ENCODE assay signal across 21 mouse cellular contexts in genomic region chr13:97999130-97999529, GRCm38 (mm10).
DNase-seq lines count a peak whose midpoint lies in the region; ATAC-seq lines count a peak whose summit lies in the region.
"Had no signal": no experiment of that assay in that cellular context is flagged by ENCODE, and none has a peak within 500 bp of the region (broad histone marks: within the 10 kb centered on the region; RNA-seq: fewer than 3 reads in every experiment).

No protein-coding gene starts in this region.

- H3K4me1 ChIP-seq in hindbrain, embryonic 11.5 days (replicated peaks; ENCODE audit: control insufficient read depth, insufficient read depth, low read length), result no peaks in the 10 kb centered on the region
- peaks cover 12% of the 10 kb centered on the region; the same call in 1 of the 2 replicates for H3K4me1 ChIP-seq in hindbrain, embryonic 10.5 days (replicated peaks)
- peaks cover 6% of the 10 kb centered on the region for H3K4me1 ChIP-seq in neural tube, embryonic 15.5 days
- H3K4me1 ChIP-seq in neural tube, embryonic 12.5 days, result peaks cover 9% of the 10 kb centered on the region
- H3K4me1 ChIP-seq in forebrain, embryonic 10.5 days, result peaks cover 7% of the 10 kb centered on the region; the same call in 1 of the 2 replicates

- no peaks in the 10 kb centered on the region for H3K27me3 ChIP-seq in hindbrain, embryonic 11.5 days (ENCODE audit: control insufficient read depth, insufficient read depth, low read length)
- no peaks in the 10 kb centered on the region for H3K27me3 ChIP-seq in hindbrain, embryonic 10.5 days (ENCODE audit: insufficient read depth, poor library complexity, severe bottlenecking)
- no peaks in the 10 kb centered on the region for H3K27me3 ChIP-seq in neural tube, embryonic 15.5 days (replicated peaks)
- H3K27me3 ChIP-seq in neural tube, embryonic 12.5 days (replicated peaks), result no peaks in the 10 kb centered on the region
- H3K27me3 ChIP-seq in forebrain, embryonic 10.5 days (ENCODE audit: poor library complexity, severe bottlenecking), result no peaks in the 10 kb centered on the region
- H3K27me3 ChIP-seq: embryonic facial prominence, embryonic 13.5 days; embryonic facial prominence, embryonic 15.5 days; forebrain, embryonic 12.5 days had no signal

- no peaks in the 10 kb centered on the region for H3K9me3 ChIP-seq in hindbrain, embryonic 11.5 days (ENCODE audit: control insufficient read depth, low read length)
- no peaks in the 10 kb centered on the region for H3K9me3 ChIP-seq in hindbrain, embryonic 10.5 days
- no peaks in the 10 kb centered on the region for H3K9me3 ChIP-seq in neural tube, embryonic 15.5 days (replicated peaks)
- H3K9me3 ChIP-seq in neural tube, embryonic 12.5 days, result no peaks in the 10 kb centered on the region
- no peaks in the 10 kb centered on the region for H3K9me3 ChIP-seq in forebrain, embryonic 10.5 days
- H3K9me3 ChIP-seq: embryonic facial prominence, embryonic 13.5 days; embryonic facial prominence, embryonic 15.5 days; forebrain, embryonic 12.5 days had no signal

- H3K36me3 ChIP-seq in hindbrain, embryonic 11.5 days (ENCODE audit: control insufficient read depth, insufficient read depth, low read length), result no peaks in the 10 kb centered on the region
- no peaks in the 10 kb centered on the region for H3K36me3 ChIP-seq in hindbrain, embryonic 10.5 days
- H3K36me3 ChIP-seq in neural tube, embryonic 15.5 days, result no peaks in the 10 kb centered on the region
- H3K36me3 ChIP-seq in neural tube, embryonic 12.5 days, result no peaks in the 10 kb centered on the region
- H3K36me3 ChIP-seq in forebrain, embryonic 10.5 days (replicated peaks), result no peaks in the 10 kb centered on the region
- H3K36me3 ChIP-seq: embryonic facial prominence, embryonic 13.5 days; embryonic facial prominence, embryonic 15.5 days; forebrain, embryonic 12.5 days had no signal

- no peak for DNase-seq in hindbrain, embryonic 11.5 days (ENCODE audit: low spot score)
- DNase-seq in hindbrain, embryonic 10.5 days (ENCODE audit: low spot score), result no peak
- DNase-seq in neural tube, embryonic 10.5 days (ENCODE audit: extremely low spot score, low spot score), result peak; percentile 26
- DNase-seq in forebrain, embryonic 10.5 days (ENCODE audit: extremely low spot score, low spot score), result no peak
- DNase-seq: adrenal gland, adult 2 months; adrenal gland, postnatal 10 days; adrenal gland, postnatal 25 days; cerebellum, adult 11 months; cerebellum, adult 18-20 months; cerebellum, adult 8-10 months; cerebellum, adult 9-11 months; cerebellum, postnatal 14 days; cerebellum, postnatal 36 days had no signal

- H3K4me2 ChIP-seq in hindbrain, embryonic 11.5 days (replicated peaks; ENCODE audit: low read depth, low read length), result no peak overlapping the region
- H3K4me2 ChIP-seq in neural tube, embryonic 15.5 days, result no peak overlapping the region
- peak overlapping the region; percentile 25 for H3K4me2 ChIP-seq in neural tube, embryonic 12.5 days (replicated peaks)
- H3K4me2 ChIP-seq: embryonic facial prominence, embryonic 13.5 days; embryonic facial prominence, embryonic 15.5 days; forebrain, embryonic 12.5 days had no signal

- 0 out of 2 replicates have a peak, but pooled peaks have one; percentile 39 for ATAC-seq in hindbrain, embryonic 11.5 days (ENCODE audit: low FRiP score)
- no peak for ATAC-seq in neural tube, embryonic 15.5 days (ENCODE audit: low FRiP score)
- peak; percentile 61 for ATAC-seq in neural tube, embryonic 12.5 days (ENCODE audit: low FRiP score, low read depth)
- ATAC-seq in megakaryocyte-erythroid progenitor cell, adult 5-6 weeks (replicated peaks; ENCODE audit: low FRiP score, low TSS enrichment, poor library complexity, severe bottlenecking), result no peak
- ATAC-seq: forebrain, embryonic 14.5 days; forebrain, embryonic 16.5 days had no signal

- H3K4me3 ChIP-seq in hindbrain, embryonic 11.5 days (ENCODE audit: low read depth, low read length), result no peak overlapping the region
- H3K4me3 ChIP-seq in hindbrain, embryonic 10.5 days, result no peak overlapping the region
- no peak overlapping the region for H3K4me3 ChIP-seq in neural tube, embryonic 15.5 days (replicated peaks)
- H3K4me3 ChIP-seq in neural tube, embryonic 12.5 days, result no peak overlapping the region
- no peak overlapping the region for H3K4me3 ChIP-seq in forebrain, embryonic 10.5 days
- H3K4me3 ChIP-seq: embryonic facial prominence, embryonic 13.5 days; embryonic facial prominence, embryonic 15.5 days; forebrain, embryonic 12.5 days had no signal

- 77% methylated on average over 8 of the region's 8 CpGs for WGBS in hindbrain, embryonic 11.5 days
- WGBS in hindbrain, embryonic 10.5 days, result 84% methylated on average over 8 of the region's 8 CpGs
- WGBS in neural tube, embryonic 15.5 days, result 32% methylated on average over 8 of the region's 8 CpGs
- 50% methylated on average over 8 of the region's 8 CpGs for whole genome bisulfite sequencing in neural tube, embryonic 12.5 days
- 96% methylated on average over 8 of the region's 8 CpGs for WGBS in forebrain, embryonic 10.5 days

- H3K27ac ChIP-seq in hindbrain, embryonic 11.5 days (ENCODE audit: low read depth, low read length), result peak overlapping the region; percentile 42; the same call in 1 of the 2 replicates
- H3K27ac ChIP-seq in hindbrain, embryonic 10.5 days, result no peak overlapping the region
- no peak overlapping the region for H3K27ac ChIP-seq in neural tube, embryonic 15.5 days (replicated peaks)
- H3K27ac ChIP-seq in neural tube, embryonic 12.5 days, result no peak overlapping the region
- no peak overlapping the region for H3K27ac ChIP-seq in forebrain, embryonic 10.5 days
- H3K27ac ChIP-seq: embryonic facial prominence, embryonic 13.5 days; embryonic facial prominence, embryonic 15.5 days; forebrain, embryonic 12.5 days had no signal

- no peak overlapping the region for H3K9ac ChIP-seq in hindbrain, embryonic 11.5 days (ENCODE audit: low read depth, low read length)
- H3K9ac ChIP-seq in neural tube, embryonic 15.5 days (replicated peaks), result no peak overlapping the region
- H3K9ac ChIP-seq in neural tube, embryonic 12.5 days, result no peak overlapping the region
- H3K9ac ChIP-seq: embryonic facial prominence, embryonic 13.5 days; embryonic facial prominence, embryonic 15.5 days; forebrain, embryonic 12.5 days had no signal

Comparison
In these comparisons a context has a peak if more than half of its experiments do, and no peak if none do; other contexts are left out.
1. ATAC-seq: peak in hindbrain, embryonic 11.5 days (single experiment) and neural tube, embryonic 12.5 days (single experiment); none in neural tube, embryonic 15.5 days (single experiment) and megakaryocyte-erythroid progenitor cell, adult 5-6 weeks (single experiment).